Comparison of ENCODE assay signal across 21 mouse cellular contexts in genomic region chr3:143823395-143823777, GRCm38 (mm10).
DNase-seq lines count a peak whose midpoint lies in the region; ATAC-seq and TF ChIP-seq lines count a peak whose summit lies in the region.
"Had no signal": no experiment of that assay in that cellular context is flagged by ENCODE, and none has a peak within 500 bp of the region (broad histone marks: within the 10 kb centered on the region; RNA-seq: fewer than 3 reads in every experiment).

No protein-coding gene starts in this region.

- H3K27me3 ChIP-seq in intestine, embryonic 15.5 days (replicated peaks): no peaks in the 10 kb centered on the region
- no peaks in the 10 kb centered on the region for H3K27me3 ChIP-seq in intestine, postnatal 0 days (replicated peaks; ENCODE audit: control insufficient read depth, insufficient read depth, low read length)
- no peaks in the 10 kb centered on the region for H3K27me3 ChIP-seq in intestine, embryonic 16.5 days (replicated peaks; ENCODE audit: control insufficient read depth, insufficient read depth, low read length)
- no peaks in the 10 kb centered on the region for H3K27me3 ChIP-seq in small intestine, adult 2 months (ENCODE audit: control insufficient read depth, insufficient read depth, low read length)
- H3K27me3 ChIP-seq: CH12.LX, Patski had no signal

- TF ChIP-seq POLR2A in small intestine, adult 2 months (IDR thresholded peaks at IDR 0.05; ENCODE audit: low read depth, low read length): no peak

- H3K4me1 ChIP-seq in intestine, embryonic 15.5 days (replicated peaks): no peaks in the 10 kb centered on the region
- H3K4me1 ChIP-seq in intestine, postnatal 0 days (replicated peaks; ENCODE audit: control insufficient read depth, insufficient read depth, low read length): no peaks in the 10 kb centered on the region; the same call in 1 of the 2 replicates
- peaks cover 2% of the 10 kb centered on the region; the same call in 1 of the 2 replicates for H3K4me1 ChIP-seq in intestine, embryonic 16.5 days (ENCODE audit: control insufficient read depth, insufficient read depth, low read length)
- H3K4me1 ChIP-seq in small intestine, adult 2 months (ENCODE audit: control insufficient read depth, insufficient read depth, insufficient read length, low read length): peaks cover 9% of the 10 kb centered on the region

- WGBS in intestine, embryonic 15.5 days: 37% methylated on average over 1 of the region's 1 CpGs
- 8% methylated on average over 1 of the region's 1 CpGs for WGBS in intestine, postnatal 0 days
- 28% methylated on average over 1 of the region's 1 CpGs for WGBS in intestine, embryonic 16.5 days
- 17% methylated on average over 1 of the region's 1 CpGs for WGBS in small intestine, adult 2 months

- no peaks in the 10 kb centered on the region for H3K9me3 ChIP-seq in intestine, embryonic 15.5 days
- H3K9me3 ChIP-seq in intestine, postnatal 0 days (ENCODE audit: control insufficient read depth): no peaks in the 10 kb centered on the region
- H3K9me3 ChIP-seq in intestine, embryonic 16.5 days (ENCODE audit: control insufficient read depth, low read length): no peaks in the 10 kb centered on the region

- ATAC-seq in intestine, embryonic 15.5 days: peak; percentile 58
- no peak for ATAC-seq in intestine, postnatal 0 days
- peak; percentile 57 for ATAC-seq in intestine, embryonic 16.5 days
- ATAC-seq in frontal cortex, adult (ENCODE audit: low TSS enrichment): no peak
- ATAC-seq: activated CD4-positive, CD25-positive, alpha-beta regulatory T cell, adult 4 months; CD4-positive, CD25-positive, alpha-beta regulatory T cell, adult 4 months; Patski had no signal

- H3K4me3 ChIP-seq in intestine, embryonic 15.5 days (replicated peaks): no peak overlapping the region
- no peak overlapping the region for H3K4me3 ChIP-seq in intestine, postnatal 0 days (ENCODE audit: low read depth, low read length)
- no peak overlapping the region for H3K4me3 ChIP-seq in intestine, embryonic 16.5 days (ENCODE audit: low read length)
- no peak overlapping the region for H3K4me3 ChIP-seq in small intestine, adult 2 months (ENCODE audit: low read depth, low read length)

- no peak for DNase-seq in heart, adult 11 months
- DNase-seq: adrenal gland, adult 2 months; adrenal gland, adult 8-10 months; adrenal gland, postnatal 10 days; adrenal gland, postnatal 14 days; adrenal gland, postnatal 25 days; adrenal gland, postnatal 36 days; B cell, adult 2 months; cerebellum, adult 11 months; cerebellum, adult 11-12 months; cerebellum, adult 18-20 months had no signal

- H3K27ac ChIP-seq in intestine, embryonic 15.5 days: 0 out of 2 replicates have a peak overlapping the region, but pooled peaks have one; percentile 19
- no peak overlapping the region for H3K27ac ChIP-seq in intestine, postnatal 0 days (ENCODE audit: low read depth, low read length)
- H3K27ac ChIP-seq in intestine, embryonic 16.5 days (ENCODE audit: low read length): peak overlapping the region; percentile 73; the same call in 1 of the 2 replicates
- H3K27ac ChIP-seq in small intestine, adult 2 months (ENCODE audit: insufficient read depth, low read depth, low read length): peak overlapping the region; percentile 89

- H3K9ac ChIP-seq in intestine, embryonic 15.5 days: no peak overlapping the region
- H3K9ac ChIP-seq in intestine, postnatal 0 days (ENCODE audit: low read depth, low read length): no peak overlapping the region
- H3K9ac ChIP-seq in intestine, embryonic 16.5 days (ENCODE audit: low read depth, low read length): no peak overlapping the region

- H3K4me2 ChIP-seq in intestine, embryonic 15.5 days (replicated peaks): no peak overlapping the region
- no peak overlapping the region for H3K4me2 ChIP-seq in intestine, postnatal 0 days (replicated peaks; ENCODE audit: low read depth)
- 0 out of 2 replicates have a peak overlapping the region, but pooled peaks have one; percentile 19 for H3K4me2 ChIP-seq in intestine, embryonic 16.5 days (ENCODE audit: low read depth, low read length)

- no peaks in the 10 kb centered on the region for H3K36me3 ChIP-seq in intestine, embryonic 15.5 days
- no peaks in the 10 kb centered on the region for H3K36me3 ChIP-seq in intestine, postnatal 0 days (ENCODE audit: control insufficient read depth, insufficient read depth)
- H3K36me3 ChIP-seq in intestine, embryonic 16.5 days (ENCODE audit: control insufficient read depth, insufficient read depth, low read length): no peaks in the 10 kb centered on the region
- H3K36me3 ChIP-seq in small intestine, adult 2 months (ENCODE audit: control insufficient read depth, insufficient read depth, low read length): no peaks in the 10 kb centered on the region
- H3K36me3 ChIP-seq: G1E had no signal

- no peak for TF ChIP-seq CTCF in intestine, postnatal 0 days (IDR thresholded peaks at IDR 0.05; ENCODE audit: low read depth)
- TF ChIP-seq CTCF in small intestine, adult 2 months (IDR thresholded peaks at IDR 0.05; ENCODE audit: extremely low read depth, insufficient read length, insufficient replicate concordance, low read depth, low read length): no peak

Comparison
In these comparisons a context has a peak if more than half of its experiments do, and no peak if none do; other contexts are left out.
1. ATAC-seq: peak in intestine, embryonic 15.5 days (single experiment) and intestine, embryonic 16.5 days (single experiment); none in intestine, postnatal 0 days (single experiment) and frontal cortex, adult (single experiment).